Mouse (Mus musculus) kidney, postnatal 0 days (tissue): ENCODE measurements around the gene Omt2a. TPM values are rescaled to one million over a fixed set of nuclear protein-coding genes. Genes with fewer than 3 reads are reported as not detected.
A peak's percentile ranks its signal among the peaks of the same experiment; 100 is the strongest.
"Not testable (repeated sequence)": the region's sequence is repeated elsewhere in the genome, so short reads cannot be mapped to it uniquely, and the experiment has no call there.

Experiments
- ATAC-seq: fragments of 200-750 bp; cut with Nextera tagmentation; replicated peaks from 2 replicates; pipeline ENCODE4 v1.8.0; 2017; ENCODE audit warnings: low read depth, moderate number of reproducible peaks, moderate TSS enrichment, moderate library complexity; ENCODE audit not compliant: low FRiP score
- DNase-seq: peaks from one replicate; pipeline ENCODE4 v3.0.0-alpha.2; 2016; ENCODE audit warnings: low spot score
- H3K27ac ChIP-seq: fragments of 300-500 bp; sonication (generic); 2 replicates; pipeline ENCODE4 v1.5.1; 2014; ENCODE audit warnings: mild to moderate bottlenecking
- H3K27me3 ChIP-seq: fragments of 300-500 bp; sonication (generic); 2 replicates; pipeline ENCODE4 v1.6.1; 2014; ENCODE audit warnings: low read length, mixed read lengths; ENCODE audit not compliant: insufficient read depth
- H3K36me3 ChIP-seq: fragments of 300-500 bp; sonication (generic); 2 replicates; pipeline ENCODE4 v1.6.1; 2014; ENCODE audit warnings: low read length, mixed read lengths; ENCODE audit not compliant: insufficient read depth
- H3K4me1 ChIP-seq: fragments of 300-500 bp; sonication (generic); replicated peaks from 2 replicates; pipeline ENCODE4 v1.6.1; 2014; ENCODE audit warnings: antibody characterized with exemption, low read length, mixed read lengths; ENCODE audit not compliant: insufficient read depth
- H3K4me2 ChIP-seq: fragments of 300-500 bp; sonication (generic); 2 replicates; pipeline ENCODE4 v1.6.1; 2014; ENCODE audit warnings: mild to moderate bottlenecking, low read length, moderate library complexity, mixed read lengths
- H3K4me3 ChIP-seq: fragments of 300-500 bp; sonication (generic); replicated peaks from 2 replicates; pipeline ENCODE4 v1.5.1; 2014; ENCODE audit warnings: low read depth, low read length
- H3K9ac ChIP-seq: fragments of 300-500 bp; sonication (generic); 2 replicates; pipeline ENCODE4 v1.6.1; 2014; ENCODE audit warnings: low read depth, low read length
- H3K9me3 ChIP-seq: fragments of 300-500 bp; sonication (generic); replicated peaks from 2 replicates; pipeline ENCODE4 v1.6.1; 2016; ENCODE audit warnings: low read length, inconsistent platforms, mixed read lengths
- CTCF ChIP-seq: IDR thresholded peaks from 2 replicates; pipeline ENCODE4 v1.5.1; 2016; ENCODE audit warnings: antibody characterized with exemption, low read depth, mild to moderate bottlenecking, moderate library complexity
- WGBS: fragments of 180-500 bp; shearing (Covaris S2); extraction: QIAGEN DNeasy Blood & Tissue Kit; methylation state at CpG from one replicate; pipeline ENCODE4 v1.1.7; 2014; 5-methylcytosine and 5-hydroxymethylcytosine counted together
- polyA plus RNA-seq: library from polyadenylated mRNA; unstranded; fragments of >200 nt; fragmentation: Nextera tagmentation; extraction: Ambion mirVana; gene quantifications from 2 replicates; pipeline ENCODE4 v1.2.1, GENCODE M21; 2015

Gene Omt2a
- polyA plus RNA-seq, 1 experiment from 2014 or later: not detected

GRCm38 (mm10) chr9:78298232-78298631, 16.4 kb downstream of the Omt2a start:
- no peaks in the 10 kb centered on the region for H3K9me3 ChIP-seq
- no peak overlapping the region for H3K4me3 ChIP-seq
- H3K27me3 ChIP-seq: no peaks in the 10 kb centered on the region
- no peak for TF ChIP-seq CTCF
- no peaks in the 10 kb centered on the region for H3K36me3 ChIP-seq
- H3K27ac ChIP-seq: no peak overlapping the region
- no peaks in the 10 kb centered on the region for H3K4me1 ChIP-seq
- ATAC-seq (no peak), DNase-seq (no peak)
- no peak overlapping the region for H3K4me2 ChIP-seq
- no peak overlapping the region for H3K9ac ChIP-seq
- 70% methylated on average over 1 of the region's 1 CpGs for WGBS

- H3K4me3 ChIP-seq, H3K36me3 ChIP-seq, H3K9ac ChIP-seq, H3K27ac ChIP-seq, H3K4me1 ChIP-seq, H3K4me2 ChIP-seq, H3K27me3 ChIP-seq, H3K9me3 ChIP-seq: not testable (repeated sequence)
- TF ChIP-seq CTCF: peak; percentile 79
- WGBS: 10% methylated on average over 6 of the region's 6 CpGs
- DNase-seq (peak; percentile 55), ATAC-seq (peak; percentile 42; the same call in 1 of the 2 replicates)
Observed at GRCm38 (mm10) chr9:78296089-78296488, 18.5 kb downstream of the Omt2a start.

- H3K9me3 ChIP-seq, H3K27me3 ChIP-seq, DNase-seq, H3K9ac ChIP-seq, H3K4me3 ChIP-seq, ATAC-seq, H3K36me3 ChIP-seq, H3K4me1 ChIP-seq, H3K27ac ChIP-seq, H3K4me2 ChIP-seq: not testable (repeated sequence)
- 66% methylated on average over 4 of the region's 7 CpGs for WGBS
Observed at GRCm38 (mm10) chr9:78294781-78295180, 19.8 kb downstream of the Omt2a start.

- ATAC-seq: peak; percentile 79
- H3K9ac ChIP-seq, DNase-seq, H3K4me3 ChIP-seq, H3K27ac ChIP-seq, H3K27me3 ChIP-seq, H3K4me2 ChIP-seq, H3K36me3 ChIP-seq, H3K4me1 ChIP-seq, H3K9me3 ChIP-seq: not testable (repeated sequence)
- 78% methylated on average over 1 of the region's 1 CpGs for WGBS
Observed at GRCm38 (mm10) chr9:78293683-78294082, 20.9 kb downstream of the Omt2a start.

- H3K27ac ChIP-seq, H3K9me3 ChIP-seq, H3K4me2 ChIP-seq, DNase-seq, ATAC-seq, H3K27me3 ChIP-seq, H3K9ac ChIP-seq, H3K36me3 ChIP-seq, H3K4me1 ChIP-seq, H3K4me3 ChIP-seq: not testable (repeated sequence)
- WGBS: 86% methylated on average over 8 of the region's 8 CpGs
Observed at GRCm38 (mm10) chr9:78292462-78292861, 22.1 kb downstream of the Omt2a start.

GRCm38 (mm10) chr9:78289723-78290122, 24.9 kb downstream of the Omt2a start, which contains the start of gene Gm10639:
Gene Gm10639 (plus strand): TSS chr9:78289923.
- not testable (repeated sequence) for H3K9ac ChIP-seq, H3K9me3 ChIP-seq, H3K4me2 ChIP-seq, H3K27ac ChIP-seq, H3K36me3 ChIP-seq, H3K27me3 ChIP-seq, H3K4me3 ChIP-seq, H3K4me1 ChIP-seq, DNase-seq, ATAC-seq
- 74% methylated on average over 3 of the region's 3 CpGs for WGBS

GRCm38 (mm10) chr9:78289063-78289462, 25.5 kb downstream of the Omt2a start:
- not testable (repeated sequence) for H3K9ac ChIP-seq, H3K9me3 ChIP-seq, DNase-seq, H3K36me3 ChIP-seq, H3K4me1 ChIP-seq, H3K27me3 ChIP-seq, H3K27ac ChIP-seq, H3K4me3 ChIP-seq, H3K4me2 ChIP-seq, ATAC-seq
- WGBS: 75% methylated on average over 1 of the region's 1 CpGs

- H3K4me1 ChIP-seq, DNase-seq, H3K27me3 ChIP-seq, H3K9me3 ChIP-seq, H3K27ac ChIP-seq, H3K9ac ChIP-seq, H3K36me3 ChIP-seq, H3K4me2 ChIP-seq, H3K4me3 ChIP-seq: not testable (repeated sequence)
- peak; percentile 90 for ATAC-seq
- WGBS: 77% methylated on average over 4 of the region's 4 CpGs
Observed at GRCm38 (mm10) chr9:78282002-78282711, 32.4 kb downstream of the Omt2a start.

GRCm38 (mm10) chr9:78270945-78271344, 43.7 kb downstream of the Omt2a start:
- H3K4me1 ChIP-seq, H3K4me2 ChIP-seq, H3K27ac ChIP-seq, H3K9me3 ChIP-seq, H3K36me3 ChIP-seq, ATAC-seq, H3K9ac ChIP-seq, DNase-seq, H3K4me3 ChIP-seq, H3K27me3 ChIP-seq: not testable (repeated sequence)
- 86% methylated on average over 3 of the region's 3 CpGs for WGBS
